Mouse (Mus musculus) limb, embryonic 13.5 days (tissue): ENCODE results near the gene Ctsf. TPM values are rescaled to one million over a fixed set of nuclear protein-coding genes. Genes with fewer than 3 reads are reported as not detected.

Experiments used
- ATAC-seq: fragments of 200-750 bp; cut with Nextera tagmentation; 2 replicates; pipeline ENCODE4 v1.8.0; 2017; ENCODE audit warnings: low read depth, moderate number of reproducible peaks, moderate TSS enrichment; ENCODE audit not compliant: low FRiP score
- H3K27ac ChIP-seq: fragments of 300-500 bp; sonication (generic); 2 replicates; pipeline ENCODE4 v1.5.1; 2015; ENCODE audit warnings: inconsistent platforms, mild to moderate bottlenecking, moderate library complexity
- H3K27me3 ChIP-seq: fragments of 300-500 bp; sonication (generic); 2 replicates; pipeline ENCODE4 v1.6.1; 2015; ENCODE audit warnings: mild to moderate bottlenecking, inconsistent platforms
- H3K36me3 ChIP-seq: fragments of 300-500 bp; sonication (generic); 2 replicates; pipeline ENCODE4 v1.6.1; 2015; ENCODE audit warnings: inconsistent platforms, mild to moderate bottlenecking, moderate library complexity
- H3K4me1 ChIP-seq: fragments of 300-500 bp; sonication (generic); 2 replicates; pipeline ENCODE4 v1.6.1; 2015; ENCODE audit warnings: inconsistent platforms
- H3K4me2 ChIP-seq: fragments of 300-500 bp; sonication (generic); replicated peaks from 2 replicates; pipeline ENCODE4 v1.6.1; 2015; ENCODE audit warnings: inconsistent platforms, mild to moderate bottlenecking, moderate library complexity
- H3K4me3 ChIP-seq: fragments of 300-500 bp; sonication (generic); 2 replicates; pipeline ENCODE4 v1.5.1; 2015; ENCODE audit warnings: moderate library complexity, mild to moderate bottlenecking, inconsistent platforms
- H3K9ac ChIP-seq: fragments of 300-500 bp; sonication (generic); 2 replicates; pipeline ENCODE4 v1.6.1; 2015; ENCODE audit warnings: mild to moderate bottlenecking, inconsistent platforms
- H3K9me3 ChIP-seq: fragments of 300-500 bp; sonication (generic); 2 replicates; pipeline ENCODE4 v1.6.1; 2016; ENCODE audit warnings: inconsistent platforms
- WGBS: fragments of 180-500 bp; shearing (Covaris S2); methylation state at CpG from one replicate; pipeline ENCODE4 v1.1.7; 2015; 5-methylcytosine and 5-hydroxymethylcytosine counted together
- polyA plus RNA-seq: library from polyadenylated mRNA; unstranded; fragments of >200 nt; fragmentation: Nextera tagmentation; extraction: Ambion mirVana; gene quantifications from 2 replicates; pipeline ENCODE4 v1.2.1, GENCODE M21; 2015

The Ctsf gene
- polyA plus RNA-seq, 1 experiment from 2014 or later = 41.5 TPM

DNA sequence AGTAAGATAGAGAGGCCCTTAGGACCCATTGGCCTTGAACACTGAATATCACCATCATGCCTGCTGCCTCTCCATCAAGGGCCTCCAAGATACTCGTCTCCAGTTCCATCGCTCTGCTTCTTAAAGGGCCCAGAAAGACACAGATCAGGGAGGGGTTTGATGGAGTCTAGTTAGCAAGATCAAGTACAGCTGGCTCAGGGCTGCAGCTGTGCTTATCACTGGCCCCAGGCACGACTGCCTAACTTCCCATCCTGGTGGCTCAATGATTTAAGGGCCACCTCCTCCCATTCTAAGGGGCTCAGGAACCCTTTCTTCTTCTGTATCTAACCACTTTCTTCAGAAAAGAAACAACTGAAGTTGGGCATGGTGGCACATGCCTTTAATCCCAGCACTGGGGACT lies 36.9 kb downstream of the Ctsf start:
- Histone ChIP-seq H3K4me3 (no peak overlapping the region), H3K4me1 (no peaks in the 10 kb centered on the region), H3K27ac (no peak overlapping the region), H3K4me2 (no peak overlapping the region), H3K36me3 (peaks cover 27% of the 10 kb centered on the region), H3K9ac (no peak overlapping the region), H3K9me3 (no peaks in the 10 kb centered on the region), H3K27me3 (no peaks in the 10 kb centered on the region)
- no peak for ATAC-seq
- 76% methylated on average over 3 of the region's 3 CpGs for WGBS

DNA sequence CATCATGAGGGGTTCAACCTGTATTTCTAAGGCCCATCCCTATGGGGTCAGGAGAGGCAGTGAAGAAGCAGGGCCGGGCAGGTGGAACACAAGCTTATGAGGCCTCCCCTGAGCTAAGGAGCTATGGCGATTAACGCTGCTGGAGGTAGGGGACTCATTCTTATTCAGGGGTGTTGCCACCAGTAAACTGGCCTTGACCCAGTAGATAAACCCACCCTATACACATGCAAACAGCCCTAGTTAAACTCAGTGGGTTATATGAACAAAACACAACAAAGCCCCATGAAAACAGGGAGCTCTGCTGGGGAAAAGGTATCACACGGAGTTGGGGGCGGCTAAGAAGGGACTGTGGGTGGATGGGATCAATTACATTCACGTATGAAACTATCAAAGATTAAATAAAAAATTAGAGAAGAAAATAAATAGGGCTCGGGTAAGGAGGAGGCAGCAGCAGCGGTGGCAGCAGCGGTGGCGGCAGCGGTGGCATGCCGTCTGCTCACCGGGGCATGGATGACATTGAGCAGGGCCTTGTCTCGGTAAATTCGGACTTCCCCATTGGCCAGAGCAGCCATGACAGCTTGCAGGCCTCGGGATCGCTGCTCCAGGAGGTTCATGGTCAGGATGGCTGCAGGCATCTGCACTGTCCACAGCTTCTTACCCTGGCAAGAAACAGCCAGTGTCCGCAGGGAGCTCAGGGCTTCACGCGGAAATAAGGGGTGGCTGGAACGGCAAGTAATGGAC lies 42.0 kb downstream of the Ctsf start:
- H3K9me3 ChIP-seq = no peaks in the 10 kb centered on the region
- no peak overlapping the region for H3K4me3 ChIP-seq
- WGBS = 51% methylated on average over 21 of the region's 21 CpGs
- ATAC-seq = no peak
- H3K4me1 ChIP-seq = no peaks in the 10 kb centered on the region
- no peak overlapping the region for H3K4me2 ChIP-seq
- no peak overlapping the region for H3K9ac ChIP-seq
- no peaks in the 10 kb centered on the region for H3K27me3 ChIP-seq
- no peak overlapping the region for H3K27ac ChIP-seq
- H3K36me3 ChIP-seq = peaks cover 26% of the 10 kb centered on the region; the same call in 1 of the 2 replicates

- no peak overlapping the region for H3K4me3 ChIP-seq
- 75% methylated on average over 9 of the region's 9 CpGs for WGBS
- no peaks in the 10 kb centered on the region for H3K9me3 ChIP-seq
- no peaks in the 10 kb centered on the region for H3K27me3 ChIP-seq
- H3K4me1 ChIP-seq = no peaks in the 10 kb centered on the region
- no peak for ATAC-seq
- no peak overlapping the region for H3K27ac ChIP-seq
- H3K36me3 ChIP-seq = peaks cover 34% of the 10 kb centered on the region; the same call in 1 of the 2 replicates
- H3K9ac ChIP-seq = no peak overlapping the region
- no peak overlapping the region for H3K4me2 ChIP-seq
Observed at GRCm38 (mm10) chr19:4898972-4899371, 44.0 kb downstream of the Ctsf start.

GRCm38 (mm10) chr19:4899888-4900287 lies 45.0 kb downstream of the Ctsf start:
- H3K4me2 ChIP-seq = no peak overlapping the region
- 77% methylated on average over 3 of the region's 3 CpGs for WGBS

GRCm38 (mm10) chr19:4905979-4906794 lies 51.3 kb downstream of the Ctsf start, which contains the start of gene Bbs1:
Bbs1 (minus strand) TSS chr19:4906628.
- peak; percentile 69; the same call in 1 of the 2 replicates for ATAC-seq
- WGBS = 8% methylated on average over 31 of the region's 31 CpGs

More at GRCm38 (mm10) chr19:4899888-4900287, 45.0 kb downstream of the Ctsf start:
- Histone ChIP-seq H3K9me3 (no peaks in the 10 kb centered on the region), H3K27me3 (no peaks in the 10 kb centered on the region), H3K9ac (no peak overlapping the region), H3K36me3 (peaks cover 34% of the 10 kb centered on the region; the same call in 1 of the 2 replicates), H3K4me3 (no peak overlapping the region), H3K4me1 (no peaks in the 10 kb centered on the region), H3K27ac (0 out of 2 replicates have a peak overlapping the region, but pooled peaks have one; percentile 11)
- no peak for ATAC-seq

DNA sequence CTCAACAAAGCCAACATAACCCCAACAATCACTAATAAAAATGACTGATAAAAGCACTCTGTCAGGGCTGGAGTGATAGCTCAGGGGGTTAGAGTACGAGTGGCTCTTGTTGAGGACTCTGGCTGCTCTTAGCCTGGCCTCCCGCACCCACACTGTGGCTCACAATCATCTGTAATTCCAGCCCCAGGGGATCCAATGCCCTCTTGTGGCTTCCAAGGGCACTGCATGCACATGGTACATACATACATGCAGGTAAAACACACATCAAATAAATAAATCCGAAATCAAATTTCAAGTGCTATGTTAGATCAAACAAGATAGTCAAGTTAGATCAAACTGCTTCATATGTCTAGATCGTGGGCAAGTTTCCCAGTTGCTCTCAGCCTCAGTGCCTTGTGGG lies 53.2 kb downstream of the Ctsf start:
- WGBS = 90% methylated on average over 4 of the region's 4 CpGs

More at GRCm38 (mm10) chr19:4905979-4906794, 51.3 kb downstream of the Ctsf start, which contains the start of gene Bbs1:
- no peak within 1 kb of the TSS for H3K27ac ChIP-seq
- H3K27me3 ChIP-seq = no peaks in the 10 kb centered on the region
- H3K9ac ChIP-seq = peak within 1 kb of the TSS; percentile 65
- H3K4me2 ChIP-seq = peak within 1 kb of the TSS; percentile 74
- peak within 1 kb of the TSS; percentile 63 for H3K4me3 ChIP-seq
- H3K9me3 ChIP-seq = no peaks in the 10 kb centered on the region
- H3K36me3 ChIP-seq = peaks cover 56% of the 10 kb centered on the region
- peaks cover 6% of the 10 kb centered on the region for H3K4me1 ChIP-seq

GRCm38 (mm10) chr19:4909376-4909775 lies 54.4 kb downstream of the Ctsf start:
- WGBS = 92% methylated on average over 7 of the region's 7 CpGs
- Histone ChIP-seq H3K4me2 (no peak overlapping the region), H3K27me3 (no peaks in the 10 kb centered on the region), H3K36me3 (peaks cover 72% of the 10 kb centered on the region), H3K4me1 (peaks cover 6% of the 10 kb centered on the region), H3K4me3 (no peak overlapping the region), H3K9me3 (no peaks in the 10 kb centered on the region), H3K9ac (no peak overlapping the region), H3K27ac (no peak overlapping the region)
- ATAC-seq = no peak

More for the DNA sequence above, 53.2 kb downstream of the Ctsf start:
- Histone ChIP-seq H3K4me1 (peaks cover 6% of the 10 kb centered on the region), H3K4me3 (no peak overlapping the region), H3K36me3 (peaks cover 65% of the 10 kb centered on the region), H3K27me3 (no peaks in the 10 kb centered on the region), H3K9ac (no peak overlapping the region), H3K4me2 (no peak overlapping the region), H3K27ac (no peak overlapping the region), H3K9me3 (no peaks in the 10 kb centered on the region)
- no peak for ATAC-seq

Other genes starting within 250 kb of the Ctsf start
- gene Lrfn4, start 239.5 kb upstream of the Ctsf start, polyA plus RNA-seq = 6.2 and 6.4 TPM in 2 replicates
- gene Rce1, start 229.5 kb upstream of the Ctsf start, polyA plus RNA-seq = 65.2 and 66.7 TPM in 2 replicates
- 7.1 and 7.6 TPM in 2 replicates for gene Gm960, start 156.5 kb upstream of the Ctsf start, polyA plus RNA-seq
- gene Sptbn2, start 144.0 kb upstream of the Ctsf start, polyA plus RNA-seq = 1.3 and 1.9 TPM in 2 replicates
- gene Rbm4b, start 98.6 kb upstream of the Ctsf start, polyA plus RNA-seq = 104 and 106 TPM in 2 replicates
- 81.7 and 87.7 TPM in 2 replicates for gene Rbm4, start 61.2 kb upstream of the Ctsf start, polyA plus RNA-seq
- 48.8 and 51.8 TPM in 2 replicates for gene Gm21992, start 43.5 kb upstream of the Ctsf start, polyA plus RNA-seq
- 83.5 and 89.7 TPM in 2 replicates for gene Rbm14, start 43.5 kb upstream of the Ctsf start, polyA plus RNA-seq
- gene Ccs, start 15.8 kb upstream of the Ctsf start, polyA plus RNA-seq = 64.4 and 66.2 TPM in 2 replicates
- not detected in 2 replicates for gene Ccdc87, start 15.8 kb upstream of the Ctsf start, polyA plus RNA-seq
- 14.0 and 15.0 TPM in 2 replicates for gene Actn3, start 22.8 kb downstream of the Ctsf start, polyA plus RNA-seq
- 10.5 and 10.7 TPM in 2 replicates for gene Zdhhc24, start 23.5 kb downstream of the Ctsf start, polyA plus RNA-seq
- 3.5 and 5.1 TPM in 2 replicates for gene Bbs1, start 51.5 kb downstream of the Ctsf start, polyA plus RNA-seq
- gene Dpp3, start 73.2 kb downstream of the Ctsf start, polyA plus RNA-seq = 124 and 129 TPM in 2 replicates
- gene Peli3, start 88.0 kb downstream of the Ctsf start, polyA plus RNA-seq = 3.3 and 3.4 TPM in 2 replicates
- gene Mrpl11, start 107.0 kb downstream of the Ctsf start, polyA plus RNA-seq = 111 and 116 TPM in 2 replicates
- not detected in 2 replicates for gene Npas4, start 135.2 kb downstream of the Ctsf start, polyA plus RNA-seq
- gene Slc29a2, start 168.7 kb downstream of the Ctsf start, polyA plus RNA-seq = 5.7 and 6.0 TPM in 2 replicates
- 47.9 and 52.1 TPM in 2 replicates for gene B4gat1, start 183.7 kb downstream of the Ctsf start, polyA plus RNA-seq
- gene AC124502.3, start 183.8 kb downstream of the Ctsf start, polyA plus RNA-seq = 3.7 and 4.4 TPM in 2 replicates
- 36.7 and 40.5 TPM in 2 replicates for gene Brms1, start 186.2 kb downstream of the Ctsf start, polyA plus RNA-seq
- gene Rin1, start 195.4 kb downstream of the Ctsf start, polyA plus RNA-seq = 1.4 and 1.7 TPM in 2 replicates
- gene Cd248, start 212.9 kb downstream of the Ctsf start, polyA plus RNA-seq = 58.8 and 64.8 TPM in 2 replicates
- gene Tmem151a, start 230.4 kb downstream of the Ctsf start, polyA plus RNA-seq = 2.7 TPM in 2 replicates
- gene Yif1a, start 233.4 kb downstream of the Ctsf start, polyA plus RNA-seq = 88.5 and 94.5 TPM in 2 replicates
- gene Cnih2, start 243.4 kb downstream of the Ctsf start, polyA plus RNA-seq = 34.5 and 35.2 TPM in 2 replicates